Mouse (Mus musculus): ENCODE results near the gene Acot3. TPM values are rescaled to one million over a fixed set of nuclear protein-coding genes. Genes with fewer than 3 reads are reported as not detected.

The Acot3 gene
- polyA plus RNA-seq (2017; shearing (Covaris generic)): under 1 TPM; 0.16 to 0.36 TPM

GRCm38 (mm10) chr12:84051937-84052474, at the start of gene Acot3:
Gene Acot3, plus strand, starts transcription at chr12:84052144.

DNA sequence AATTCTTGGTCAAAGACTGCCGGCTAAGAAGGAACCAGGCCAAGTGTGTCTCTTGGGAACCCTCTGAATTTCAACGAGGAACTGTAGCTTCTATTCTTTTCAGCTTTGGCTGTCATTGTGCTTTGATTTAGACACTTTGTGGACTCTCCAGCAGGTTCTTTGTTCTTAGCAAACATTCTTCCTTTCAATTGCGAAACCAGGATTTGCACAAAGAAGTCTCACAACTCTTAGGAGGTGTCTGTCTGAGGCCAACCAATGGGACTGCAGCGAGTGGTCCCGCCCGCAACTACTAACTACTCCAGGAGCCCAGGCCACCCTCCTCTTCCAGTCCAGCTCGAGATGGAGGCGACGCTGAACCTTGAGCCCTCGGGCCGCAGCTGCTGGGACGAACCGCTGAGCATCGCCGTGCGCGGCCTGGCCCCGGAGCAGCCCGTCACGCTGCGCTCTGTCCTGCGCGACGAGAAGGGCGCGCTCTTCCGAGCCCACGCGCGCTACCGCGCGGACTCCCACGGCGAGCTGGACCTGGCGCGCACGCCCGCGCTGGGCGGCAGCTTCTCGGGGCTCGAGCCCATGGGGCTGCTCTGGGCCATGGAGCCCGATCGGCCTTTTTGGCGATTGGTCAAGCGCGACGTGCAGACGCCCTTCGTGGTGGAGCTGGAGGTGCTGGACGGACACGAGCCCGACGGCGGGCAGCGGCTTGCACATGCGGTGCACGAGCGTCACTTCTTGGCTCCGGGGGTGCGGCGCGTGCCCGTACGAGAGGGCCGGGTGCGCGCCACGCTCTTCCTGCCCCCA, 42.6 kb upstream of the Acot3 start, which contains the start of gene Acot1:
Gene Acot1 (plus strand): TSS at position 320 of the 795 bp plus-strand sequence.

DNA sequence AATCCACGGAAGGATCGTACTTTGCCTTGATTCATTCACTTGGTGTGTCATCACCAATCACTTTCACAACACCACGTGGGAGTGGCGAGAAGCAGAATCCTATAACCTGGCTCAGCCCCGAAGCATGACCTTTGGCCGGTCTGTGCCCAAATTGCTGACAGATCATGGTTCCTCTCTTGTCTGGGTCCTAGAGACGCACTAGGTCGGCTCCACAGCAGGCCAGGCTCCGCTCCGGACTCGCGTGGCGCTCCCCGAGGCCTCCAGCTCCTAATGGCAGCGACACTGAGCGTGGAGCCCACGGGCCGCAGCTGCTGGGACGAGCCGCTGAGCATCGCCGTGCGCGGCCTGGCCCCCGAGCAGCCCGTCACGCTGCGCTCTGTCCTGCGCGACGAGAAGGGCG, 13.7 kb upstream of the Acot3 start, which contains the start of gene Acot4:
Gene Acot4 (plus strand): TSS at position 139 of the 400 bp plus-strand sequence.

DNA sequence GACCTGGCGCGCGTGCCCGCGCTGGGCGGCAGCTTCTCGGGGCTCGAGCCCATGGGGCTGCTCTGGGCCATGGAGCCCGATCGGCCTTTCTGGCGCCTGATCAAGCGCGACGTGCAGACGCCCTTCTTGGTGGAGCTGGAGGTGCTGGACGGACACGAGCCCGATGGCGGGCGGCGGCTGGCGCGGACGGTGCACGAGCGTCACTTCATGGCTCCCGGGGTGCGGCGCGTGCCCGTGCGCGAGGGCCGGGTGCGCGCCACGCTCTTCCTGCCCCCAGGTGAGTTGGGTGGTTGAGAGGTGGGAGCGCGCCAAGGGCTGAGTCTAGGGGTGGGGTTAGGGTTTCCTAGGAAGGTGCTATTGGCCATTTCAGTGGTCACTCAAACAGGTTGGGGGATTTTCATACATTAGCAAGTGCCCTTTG, 13.2 kb upstream of the Acot3 start, which contains the start of gene Gm49366:
Gene Gm49366 (plus strand): TSS at position 245 of the 421 bp plus-strand sequence.

GRCm38 (mm10) chr12:84068986-84069385, 17.0 kb downstream of the Acot3 start, which contains the start of gene Acot5:
Gene Acot5, plus strand, starts transcription at chr12:84069325.

GRCm38 (mm10) chr12:84100604-84101492, 48.9 kb downstream of the Acot3 start, which contains the start of gene Acot6:
Gene Acot6, plus strand, starts transcription at chr12:84100654.

Other genes with a start within 250 kb of the Acot3 start
- gene Numb, start 130.2 kb upstream of the Acot3 start, polyA plus RNA-seq (2017; shearing (Covaris generic)): 10 to 100 TPM; 39.0 to 44.4 TPM
- gene Riox1, start 101.5 kb upstream of the Acot3 start, polyA plus RNA-seq (2017; shearing (Covaris generic)): 10 to 100 TPM; 24.4 to 39.3 TPM
- gene Heatr4, start 67.3 kb upstream of the Acot3 start, polyA plus RNA-seq (2017; shearing (Covaris generic)): under 1 TPM in 1 of 2 experiments, not detected in 1; 0.51 TPM
- 1 to 10 TPM; 5.2 to 6.3 TPM for gene Acot2, start 64.3 kb upstream of the Acot3 start, polyA plus RNA-seq (2017; shearing (Covaris generic))
- 1 to 10 TPM in 1 of 2 experiments, under 1 TPM in 1; 0.51 to 2.5 TPM for gene Acot1, start 42.7 kb upstream of the Acot3 start, polyA plus RNA-seq (2017; shearing (Covaris generic))
- gene Acot4, start 13.8 kb upstream of the Acot3 start, polyA plus RNA-seq (2017; shearing (Covaris generic)): 1 to 10 TPM; 1.0 to 3.0 TPM
- gene Gm49366, start 13.2 kb upstream of the Acot3 start, polyA plus RNA-seq (2017; shearing (Covaris generic)): not detected
- gene Acot5, start 17.2 kb downstream of the Acot3 start, polyA plus RNA-seq (2017; shearing (Covaris generic)): not detected
- gene Acot6, start 48.5 kb downstream of the Acot3 start, polyA plus RNA-seq (2017; shearing (Covaris generic)): 1 to 10 TPM; 1.9 to 2.1 TPM
- under 1 TPM; 0.31 to 0.78 TPM for gene Dnal1, start 62.2 kb downstream of the Acot3 start, polyA plus RNA-seq (2017; shearing (Covaris generic))
- gene Pnma1, start 96.3 kb downstream of the Acot3 start, polyA plus RNA-seq (2017; shearing (Covaris generic)): under 1 TPM in 1 of 2 experiments, not detected in 1; 0.17 TPM
- 10 to 100 TPM; 25.6 to 29.6 TPM for gene Elmsan1, start 166.7 kb downstream of the Acot3 start, polyA plus RNA-seq (2017; shearing (Covaris generic))
- gene Ptgr2, start 233.1 kb downstream of the Acot3 start, polyA plus RNA-seq (2017; shearing (Covaris generic)): 10 to 100 TPM; 32.6 to 34.1 TPM